Mouse (Mus musculus): Measurements from ENCODE around the gene Slc52a3. TPM values are rescaled to one million over a fixed set of nuclear protein-coding genes. Genes with fewer than 3 reads are reported as not detected.

The Slc52a3 gene
- polyA plus RNA-seq, 1 experiment from 2014 or later: 0.43 TPM

DNA sequence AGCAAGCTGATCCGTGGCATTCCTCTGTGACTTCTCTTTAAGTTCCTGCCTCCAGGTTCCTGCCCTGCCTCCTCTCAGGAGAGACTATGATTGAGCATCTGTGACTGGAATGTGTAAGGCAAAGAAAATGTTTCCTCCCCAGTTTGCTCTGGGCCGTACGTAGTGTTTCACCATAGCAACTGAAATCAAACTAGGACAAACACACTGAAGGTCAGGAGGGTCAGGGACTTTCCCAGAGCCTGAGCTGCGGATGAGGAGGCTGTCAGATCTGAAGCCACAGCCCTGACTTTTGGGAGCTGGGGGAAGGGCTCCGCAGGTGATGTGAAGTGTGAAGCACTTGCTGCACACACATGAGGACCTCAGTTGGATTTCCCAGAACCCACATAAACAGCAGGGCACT lies 37.0 kb upstream of the Slc52a3 start:
- WGBS (ENCODE audit: insufficient replicate concordance): 43% methylated on average over 5 of the region's 5 CpGs
- H3K4me3 ChIP-seq (ENCODE audit: low read depth, low read length): no peak overlapping the region
- TF ChIP-seq EP300 (IDR thresholded peaks at IDR 0.05; ENCODE audit: low read depth) (no peak), CTCF (IDR thresholded peaks at IDR 0.05; ENCODE audit: low read depth) (no peak)
- ATAC-seq (peak; percentile 80), DNase-seq (peak; percentile 62)
- H3K27me3 ChIP-seq (ENCODE audit: insufficient read depth, low read length): no peaks in the 10 kb centered on the region
- H3K4me1 ChIP-seq (ENCODE audit: insufficient read depth): peaks cover 20% of the 10 kb centered on the region
- H3K9me3 ChIP-seq (ENCODE audit: low read length): no peaks in the 10 kb centered on the region
- no peaks in the 10 kb centered on the region for H3K36me3 ChIP-seq (replicated peaks; ENCODE audit: insufficient read depth, low read length)
- peak overlapping the region; percentile 72 for H3K27ac ChIP-seq (ENCODE audit: low read depth)
- H3K9ac ChIP-seq (replicated peaks): no peak overlapping the region
- H3K4me2 ChIP-seq (ENCODE audit: low read depth, low read length): no peak overlapping the region

DNA sequence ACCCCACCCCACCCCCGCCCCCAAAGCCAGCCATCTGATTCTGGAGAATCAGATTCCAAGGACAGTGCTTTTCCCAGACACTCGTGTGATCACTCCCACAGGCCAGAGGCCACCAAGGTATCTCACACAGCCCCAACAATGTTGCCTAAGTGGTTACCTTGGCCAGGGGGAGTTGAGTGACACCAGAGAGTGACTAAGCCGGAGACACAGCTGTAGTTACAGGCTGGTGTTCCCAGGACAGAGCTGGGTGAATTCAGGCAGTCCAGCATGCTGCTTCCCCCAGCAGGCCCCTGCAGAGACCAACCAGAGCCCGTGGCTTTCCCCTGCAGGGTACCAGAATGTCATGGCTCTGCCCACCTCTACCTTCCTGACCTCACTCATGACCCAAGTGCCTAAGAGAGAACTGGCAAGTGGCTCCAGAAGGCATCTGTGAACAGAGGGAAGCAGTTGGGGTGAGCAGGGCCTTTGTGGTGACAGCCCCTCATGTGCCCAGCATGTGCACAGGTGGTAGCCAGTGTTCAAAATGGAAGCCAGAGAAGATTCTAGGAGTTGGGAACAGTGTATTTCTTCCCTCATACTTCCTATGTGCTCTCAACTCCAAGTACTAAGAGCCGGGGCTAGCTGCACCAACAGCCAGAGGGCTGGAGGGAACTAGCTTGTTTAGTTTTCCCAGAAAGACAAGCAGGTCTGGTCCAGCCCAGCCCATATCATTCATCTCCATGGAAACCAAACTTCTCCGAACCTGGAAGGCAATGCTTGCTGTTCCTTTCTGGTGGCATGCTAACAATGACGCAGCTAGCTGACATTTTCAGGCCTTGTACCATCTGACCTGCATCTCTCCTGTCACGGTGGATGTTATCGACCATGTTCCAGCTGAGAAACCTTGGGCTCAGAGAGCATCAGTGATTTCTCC lies 34.8 kb upstream of the Slc52a3 start:
- TF ChIP-seq EP300 (IDR thresholded peaks at IDR 0.05; ENCODE audit: low read depth) (no peak), CTCF (IDR thresholded peaks at IDR 0.05; ENCODE audit: low read depth) (no peak)
- Histone ChIP-seq H3K9ac (replicated peaks) (no peak overlapping the region), H3K9me3 (ENCODE audit: low read length) (no peaks in the 10 kb centered on the region), H3K4me1 (ENCODE audit: insufficient read depth) (peaks cover 14% of the 10 kb centered on the region), H3K27me3 (ENCODE audit: insufficient read depth, low read length) (no peaks in the 10 kb centered on the region), H3K4me3 (ENCODE audit: low read depth, low read length) (no peak overlapping the region), H3K27ac (ENCODE audit: low read depth) (no peak overlapping the region), H3K36me3 (replicated peaks; ENCODE audit: insufficient read depth, low read length) (no peaks in the 10 kb centered on the region), H3K4me2 (ENCODE audit: low read depth, low read length) (no peak overlapping the region)
- ATAC-seq (no peak), DNase-seq (no peak)
- WGBS (ENCODE audit: insufficient replicate concordance): 63% methylated on average over 9 of the region's 9 CpGs

DNA sequence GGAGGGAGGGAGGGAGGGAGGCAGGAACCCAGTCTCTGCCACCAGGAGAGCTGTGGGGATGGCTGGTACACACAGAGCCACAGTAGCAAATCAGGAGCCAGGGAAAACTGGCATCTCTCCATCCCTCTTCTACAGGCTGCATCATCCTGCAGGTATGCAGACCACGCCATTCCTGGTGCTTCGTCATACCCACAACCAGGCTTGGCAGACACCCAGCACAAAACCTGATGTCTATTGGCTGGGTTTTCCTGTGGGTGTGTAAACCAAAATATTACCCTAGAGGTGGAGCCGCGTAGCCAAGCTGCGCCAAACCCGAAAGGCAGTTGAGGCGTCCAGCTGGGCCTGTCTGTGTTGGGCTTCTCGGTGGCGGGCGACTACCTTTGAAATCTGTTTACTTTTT lies 33.8 kb upstream of the Slc52a3 start:
- H3K4me2 ChIP-seq (ENCODE audit: low read depth, low read length): no peak overlapping the region
- 66% methylated on average over 10 of the region's 10 CpGs for WGBS (ENCODE audit: insufficient replicate concordance)

DNA sequence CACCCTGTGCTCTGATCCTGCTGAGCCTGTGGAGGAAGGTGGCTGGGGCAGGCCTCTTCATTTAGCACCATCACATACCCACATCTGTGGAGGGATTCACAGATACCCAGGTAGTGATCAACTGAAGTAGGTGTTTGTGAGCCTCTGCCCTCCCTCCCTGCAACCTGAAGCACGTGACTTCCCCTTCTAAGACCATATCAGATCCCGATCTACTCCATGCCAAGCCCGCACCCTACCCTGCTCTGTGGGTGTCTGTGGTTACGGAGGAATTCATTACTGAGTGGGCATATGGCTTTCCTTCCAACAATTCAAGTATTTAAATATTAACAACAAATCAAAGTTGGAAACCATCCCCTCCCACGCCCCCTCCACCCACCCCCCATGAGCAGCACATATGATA lies 33.0 kb upstream of the Slc52a3 start:
- Histone ChIP-seq H3K27me3 (ENCODE audit: insufficient read depth, low read length) (no peaks in the 10 kb centered on the region), H3K4me2 (ENCODE audit: low read depth, low read length) (no peak overlapping the region), H3K27ac (ENCODE audit: low read depth) (no peak overlapping the region), H3K36me3 (replicated peaks; ENCODE audit: insufficient read depth, low read length) (no peaks in the 10 kb centered on the region), H3K4me3 (ENCODE audit: low read depth, low read length) (no peak overlapping the region), H3K9me3 (ENCODE audit: low read length) (no peaks in the 10 kb centered on the region), H3K9ac (replicated peaks) (no peak overlapping the region), H3K4me1 (ENCODE audit: insufficient read depth) (peaks cover 17% of the 10 kb centered on the region)
- no peak for TF ChIP-seq CTCF (IDR thresholded peaks at IDR 0.05; ENCODE audit: low read depth)
- no peak for TF ChIP-seq EP300 (IDR thresholded peaks at IDR 0.05; ENCODE audit: low read depth)
- DNase-seq: no peak
- WGBS (ENCODE audit: insufficient replicate concordance): 69% methylated on average over 5 of the region's 5 CpGs
- ATAC-seq: no peak

More for the DNA sequence above, 33.8 kb upstream of the Slc52a3 start:
- Histone ChIP-seq H3K27me3 (ENCODE audit: insufficient read depth, low read length) (no peaks in the 10 kb centered on the region), H3K27ac (ENCODE audit: low read depth) (no peak overlapping the region), H3K4me3 (ENCODE audit: low read depth, low read length) (no peak overlapping the region), H3K4me1 (ENCODE audit: insufficient read depth) (peaks cover 14% of the 10 kb centered on the region), H3K9me3 (ENCODE audit: low read length) (no peaks in the 10 kb centered on the region), H3K9ac (replicated peaks) (no peak overlapping the region), H3K36me3 (replicated peaks; ENCODE audit: insufficient read depth, low read length) (no peaks in the 10 kb centered on the region)
- DNase-seq (peak; percentile 69), ATAC-seq (peak; percentile 72)
- TF ChIP-seq CTCF (IDR thresholded peaks at IDR 0.05; ENCODE audit: low read depth) (no peak), EP300 (IDR thresholded peaks at IDR 0.05; ENCODE audit: low read depth) (no peak)

DNA sequence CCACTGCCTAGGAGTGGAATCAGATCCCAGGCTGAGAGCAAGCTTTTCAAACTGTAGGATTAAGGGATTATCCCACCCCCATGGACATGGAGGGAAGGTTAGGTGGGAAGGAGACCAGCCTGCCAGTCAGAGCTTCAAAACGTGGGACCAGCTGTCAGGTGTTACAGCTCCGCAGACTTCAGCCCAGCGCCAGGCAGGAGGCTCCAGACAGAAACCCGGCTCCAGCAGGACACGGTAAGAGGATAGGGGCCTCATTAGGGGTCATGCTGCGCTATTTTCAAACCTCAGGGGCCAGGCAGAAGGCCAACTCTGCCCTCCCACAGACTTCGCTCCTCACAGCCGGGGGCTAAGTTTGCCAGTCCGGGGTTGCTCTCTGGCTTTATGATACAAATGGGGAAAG lies 32.3 kb upstream of the Slc52a3 start:
- Histone ChIP-seq H3K27me3 (ENCODE audit: insufficient read depth, low read length) (no peaks in the 10 kb centered on the region), H3K36me3 (replicated peaks; ENCODE audit: insufficient read depth, low read length) (peaks cover 4% of the 10 kb centered on the region), H3K27ac (ENCODE audit: low read depth) (no peak overlapping the region), H3K4me3 (ENCODE audit: low read depth, low read length) (no peak overlapping the region), H3K9me3 (ENCODE audit: low read length) (no peaks in the 10 kb centered on the region), H3K4me2 (ENCODE audit: low read depth, low read length) (no peak overlapping the region), H3K9ac (replicated peaks) (no peak overlapping the region), H3K4me1 (ENCODE audit: insufficient read depth) (peaks cover 18% of the 10 kb centered on the region)
- WGBS (ENCODE audit: insufficient replicate concordance): 43% methylated on average over 9 of the region's 9 CpGs
- ATAC-seq (no peak), DNase-seq (no peak)
- TF ChIP-seq EP300 (IDR thresholded peaks at IDR 0.05; ENCODE audit: low read depth): no peak
- no peak for TF ChIP-seq CTCF (IDR thresholded peaks at IDR 0.05; ENCODE audit: low read depth)

DNA sequence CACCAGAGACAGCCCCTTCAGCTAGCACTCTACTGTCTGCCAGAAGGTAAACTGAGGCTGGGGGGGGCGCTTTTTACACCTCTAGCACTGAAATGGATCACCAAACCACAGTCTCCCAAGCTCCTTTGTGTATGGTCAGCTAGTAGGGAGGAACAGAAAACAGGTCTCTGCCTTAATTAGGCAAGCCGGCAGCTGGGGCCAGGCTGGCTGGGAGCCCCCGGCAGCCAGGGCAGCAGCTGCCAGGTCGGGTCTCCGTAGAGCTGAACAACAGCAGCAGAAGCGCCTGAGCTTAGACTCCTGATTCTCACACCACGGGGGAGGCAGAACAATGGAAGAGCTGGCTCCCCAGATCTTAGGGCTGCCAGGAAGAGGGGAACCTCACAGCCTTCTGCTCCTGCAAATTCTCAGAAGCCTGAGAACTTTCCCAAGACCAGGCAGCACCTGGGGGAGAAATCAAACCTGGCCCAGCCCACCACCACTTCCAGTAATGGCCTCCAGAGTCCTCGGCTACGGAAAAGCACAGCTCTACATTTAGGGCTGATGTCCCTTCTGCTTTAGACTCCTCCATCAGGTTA lies 29.0 kb upstream of the Slc52a3 start:
- H3K27ac ChIP-seq (ENCODE audit: low read depth): no peak overlapping the region
- DNase-seq (no peak), ATAC-seq (no peak)
- peaks cover 12% of the 10 kb centered on the region for H3K36me3 ChIP-seq (replicated peaks; ENCODE audit: insufficient read depth, low read length)
- H3K4me1 ChIP-seq (ENCODE audit: insufficient read depth): peaks cover 25% of the 10 kb centered on the region
- H3K9me3 ChIP-seq (ENCODE audit: low read length): no peaks in the 10 kb centered on the region
- WGBS (ENCODE audit: insufficient replicate concordance): 62% methylated on average over 9 of the region's 9 CpGs
- no peaks in the 10 kb centered on the region for H3K27me3 ChIP-seq (ENCODE audit: insufficient read depth, low read length)
- TF ChIP-seq CTCF (IDR thresholded peaks at IDR 0.05; ENCODE audit: low read depth) (no peak), EP300 (IDR thresholded peaks at IDR 0.05; ENCODE audit: low read depth) (no peak)
- no peak overlapping the region for H3K4me3 ChIP-seq (ENCODE audit: low read depth, low read length)
- no peak overlapping the region for H3K4me2 ChIP-seq (ENCODE audit: low read depth, low read length)
- H3K9ac ChIP-seq (replicated peaks): no peak overlapping the region
